Mouse (Mus musculus): ENCODE results near the gene Ss18l2. TPM values are rescaled to one million over a fixed set of nuclear protein-coding genes. Genes with fewer than 3 reads are reported as not detected.

The Ss18l2 gene
- polyA plus RNA-seq, 1 experiment from 2014 or later, result 89.3 TPM

DNA sequence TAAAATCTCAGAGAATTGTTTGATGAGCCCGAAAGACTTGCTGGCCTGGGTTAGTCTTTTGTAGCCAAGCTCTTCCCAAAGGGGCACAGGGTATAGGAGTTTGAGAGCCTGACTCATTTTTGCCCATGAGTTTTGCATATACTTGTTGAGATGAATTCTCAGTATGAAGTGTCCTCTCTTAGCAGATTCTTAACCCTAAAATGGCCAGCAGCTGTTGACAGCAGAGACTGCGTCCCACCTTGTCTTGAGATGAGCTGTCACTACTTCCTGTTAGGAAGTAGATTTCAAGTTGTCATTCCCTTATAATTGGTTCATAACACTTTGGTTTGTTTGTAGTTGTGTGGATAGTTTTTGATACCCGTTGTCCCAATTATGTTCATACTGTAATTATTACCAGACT is 31.0 kb downstream of the Ss18l2 start:
- 80% methylated on average over 3 of the region's 3 CpGs for WGBS (ENCODE audit: insufficient replicate concordance)
- no peaks in the 10 kb centered on the region for H3K9me3 ChIP-seq (replicated peaks)
- no peak for ATAC-seq
- no peaks in the 10 kb centered on the region for H3K4me1 ChIP-seq
- H3K27me3 ChIP-seq (replicated peaks), result no peaks in the 10 kb centered on the region
- no peak overlapping the region for H3K9ac ChIP-seq
- H3K4me2 ChIP-seq, result no peak overlapping the region
- peaks cover 73% of the 10 kb centered on the region for H3K36me3 ChIP-seq
- H3K27ac ChIP-seq, result no peak overlapping the region
- no peak overlapping the region for H3K4me3 ChIP-seq

DNA sequence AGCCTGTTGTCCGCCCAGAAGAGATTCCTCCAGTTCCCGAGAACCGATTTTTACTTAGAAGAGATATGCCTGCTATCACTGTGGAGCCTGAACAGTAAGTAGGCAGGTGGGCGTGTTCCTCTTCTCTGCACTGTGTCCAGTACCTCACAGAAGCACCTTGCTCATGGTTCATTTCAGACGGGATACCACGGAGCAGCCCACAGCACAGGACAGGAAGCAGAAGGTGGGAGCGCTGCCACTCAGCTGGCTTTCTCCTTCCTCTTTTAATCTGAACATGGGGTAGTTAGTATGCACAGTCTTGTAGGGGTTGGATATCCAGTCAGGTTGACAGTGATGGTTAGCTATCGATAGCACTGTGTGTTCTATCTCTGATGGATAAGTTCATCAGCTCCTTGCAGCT is 33.9 kb downstream of the Ss18l2 start:
- WGBS (ENCODE audit: insufficient replicate concordance), result 67% methylated on average over 8 of the region's 8 CpGs

DNA sequence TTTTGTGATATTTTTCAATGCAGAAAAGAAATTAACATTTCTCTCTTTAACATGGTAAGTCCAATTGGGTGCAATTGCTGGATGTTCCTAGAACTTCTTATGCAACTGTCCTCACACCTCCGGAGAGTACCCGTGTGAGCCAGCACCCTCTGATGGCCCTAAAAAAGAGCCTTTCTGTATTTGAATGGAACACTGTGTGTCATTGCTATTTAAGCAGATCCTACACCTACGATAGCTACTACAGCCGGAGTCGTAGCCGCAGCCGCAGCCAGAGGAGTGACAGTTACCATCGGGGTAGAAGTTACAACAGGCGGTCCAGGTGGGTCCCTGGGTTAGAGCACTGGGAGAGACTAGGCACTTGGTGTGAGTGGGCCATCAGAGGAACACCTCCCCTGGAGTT is 42.6 kb downstream of the Ss18l2 start:
- H3K4me3 ChIP-seq, result no peak overlapping the region
- peaks cover under 1% of the 10 kb centered on the region; the same call in 1 of the 2 replicates for H3K4me1 ChIP-seq
- no peak overlapping the region for H3K27ac ChIP-seq
- peaks cover 5% of the 10 kb centered on the region for H3K27me3 ChIP-seq (replicated peaks)
- no peaks in the 10 kb centered on the region for H3K9me3 ChIP-seq (replicated peaks)
- no peak for ATAC-seq
- H3K36me3 ChIP-seq, result peaks cover 90% of the 10 kb centered on the region
- WGBS (ENCODE audit: insufficient replicate concordance), result 93% methylated on average over 9 of the region's 9 CpGs
- H3K4me2 ChIP-seq, result no peak overlapping the region
- no peak overlapping the region for H3K9ac ChIP-seq

More for the DNA sequence above, 33.9 kb downstream of the Ss18l2 start:
- Histone ChIP-seq H3K4me1 (no peaks in the 10 kb centered on the region), H3K27ac (no peak overlapping the region), H3K9ac (no peak overlapping the region), H3K27me3 (replicated peaks) (no peaks in the 10 kb centered on the region), H3K4me2 (no peak overlapping the region), H3K9me3 (replicated peaks) (no peaks in the 10 kb centered on the region), H3K36me3 (peaks cover 90% of the 10 kb centered on the region), H3K4me3 (no peak overlapping the region)
- ATAC-seq, result no peak

DNA sequence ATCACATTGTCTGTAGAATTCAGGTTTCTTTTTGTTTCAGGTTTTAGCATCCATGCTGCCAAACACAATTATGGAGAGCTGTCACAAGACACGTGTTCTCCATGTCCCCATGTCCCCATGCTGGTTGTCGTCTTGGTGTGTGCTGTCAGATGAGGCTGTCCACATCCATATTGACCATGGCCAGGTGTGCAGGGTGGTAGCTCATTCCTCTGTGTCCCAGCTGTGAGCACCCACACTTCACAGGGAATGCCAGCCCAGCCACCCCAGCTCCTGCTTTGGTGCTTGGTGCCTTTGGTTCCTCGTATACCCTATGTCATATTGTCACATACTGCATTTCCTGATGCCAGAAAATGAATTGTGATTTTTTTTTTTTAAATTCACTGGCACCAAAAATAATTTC is 44.5 kb downstream of the Ss18l2 start:
- H3K9me3 ChIP-seq (replicated peaks), result no peaks in the 10 kb centered on the region
- peaks cover 23% of the 10 kb centered on the region for H3K27me3 ChIP-seq (replicated peaks)
- no peak overlapping the region for H3K4me3 ChIP-seq
- ATAC-seq, result no peak
- H3K9ac ChIP-seq, result no peak overlapping the region
- H3K36me3 ChIP-seq, result peaks cover 71% of the 10 kb centered on the region
- H3K27ac ChIP-seq, result no peak overlapping the region
- H3K4me1 ChIP-seq, result peaks cover 17% of the 10 kb centered on the region
- no peak overlapping the region for H3K4me2 ChIP-seq
- 84% methylated on average over 3 of the region's 3 CpGs for WGBS (ENCODE audit: insufficient replicate concordance)

DNA sequence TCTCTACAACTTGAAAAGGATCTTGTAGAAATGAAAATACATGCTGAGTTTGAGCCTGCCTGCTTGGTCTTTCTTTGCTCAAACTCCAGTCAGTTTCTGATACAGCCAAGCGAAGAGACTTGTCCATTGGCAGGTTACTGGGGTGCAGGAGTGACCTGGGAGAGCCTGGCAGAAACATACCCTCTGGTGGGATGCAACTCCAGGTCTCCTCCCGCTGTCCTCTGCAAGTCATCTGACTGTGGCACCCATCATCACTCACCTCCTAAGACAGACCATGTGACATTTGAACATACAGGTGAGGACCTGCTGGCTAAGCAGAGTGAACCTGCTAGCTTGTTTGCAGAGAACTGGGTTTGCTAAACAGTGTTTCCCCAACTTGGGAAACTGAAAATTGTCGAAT is 46.7 kb downstream of the Ss18l2 start:
- Histone ChIP-seq H3K4me2 (no peak overlapping the region), H3K36me3 (peaks cover 49% of the 10 kb centered on the region), H3K9me3 (replicated peaks) (no peaks in the 10 kb centered on the region), H3K27me3 (replicated peaks) (peaks cover 45% of the 10 kb centered on the region), H3K4me1 (peaks cover 30% of the 10 kb centered on the region), H3K4me3 (no peak overlapping the region), H3K9ac (no peak overlapping the region), H3K27ac (no peak overlapping the region)
- ATAC-seq, result no peak
- WGBS (ENCODE audit: insufficient replicate concordance), result 81% methylated on average over 3 of the region's 3 CpGs

DNA sequence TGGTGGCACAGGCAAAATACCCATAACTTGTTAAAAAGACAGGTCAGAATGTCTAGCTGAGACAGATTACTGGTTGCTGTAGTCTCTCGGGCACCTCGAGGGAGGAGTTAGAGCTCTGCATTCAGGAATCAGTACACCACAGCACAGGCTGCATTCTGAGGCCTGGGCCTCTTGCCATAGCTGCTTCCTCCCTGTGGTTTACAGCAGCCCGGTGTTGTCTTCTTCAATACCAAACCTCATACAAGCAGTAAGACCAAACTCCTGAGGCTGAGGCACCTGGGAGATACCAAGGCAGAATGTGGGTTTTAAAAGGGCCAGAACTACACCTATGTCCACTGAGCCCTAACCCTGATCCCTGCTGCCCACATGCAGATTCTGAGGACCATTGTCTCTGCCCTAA is 47.3 kb downstream of the Ss18l2 start:
- H3K4me1 ChIP-seq, result peaks cover 30% of the 10 kb centered on the region
- H3K4me3 ChIP-seq, result no peak overlapping the region
- peaks cover 51% of the 10 kb centered on the region for H3K27me3 ChIP-seq (replicated peaks)
- no peak overlapping the region for H3K4me2 ChIP-seq
- H3K36me3 ChIP-seq, result peaks cover 46% of the 10 kb centered on the region
- no peak overlapping the region for H3K27ac ChIP-seq
- no peaks in the 10 kb centered on the region for H3K9me3 ChIP-seq (replicated peaks)
- 30% methylated on average over 3 of the region's 3 CpGs for WGBS (ENCODE audit: insufficient replicate concordance)
- ATAC-seq, result no peak
- no peak overlapping the region for H3K9ac ChIP-seq

DNA sequence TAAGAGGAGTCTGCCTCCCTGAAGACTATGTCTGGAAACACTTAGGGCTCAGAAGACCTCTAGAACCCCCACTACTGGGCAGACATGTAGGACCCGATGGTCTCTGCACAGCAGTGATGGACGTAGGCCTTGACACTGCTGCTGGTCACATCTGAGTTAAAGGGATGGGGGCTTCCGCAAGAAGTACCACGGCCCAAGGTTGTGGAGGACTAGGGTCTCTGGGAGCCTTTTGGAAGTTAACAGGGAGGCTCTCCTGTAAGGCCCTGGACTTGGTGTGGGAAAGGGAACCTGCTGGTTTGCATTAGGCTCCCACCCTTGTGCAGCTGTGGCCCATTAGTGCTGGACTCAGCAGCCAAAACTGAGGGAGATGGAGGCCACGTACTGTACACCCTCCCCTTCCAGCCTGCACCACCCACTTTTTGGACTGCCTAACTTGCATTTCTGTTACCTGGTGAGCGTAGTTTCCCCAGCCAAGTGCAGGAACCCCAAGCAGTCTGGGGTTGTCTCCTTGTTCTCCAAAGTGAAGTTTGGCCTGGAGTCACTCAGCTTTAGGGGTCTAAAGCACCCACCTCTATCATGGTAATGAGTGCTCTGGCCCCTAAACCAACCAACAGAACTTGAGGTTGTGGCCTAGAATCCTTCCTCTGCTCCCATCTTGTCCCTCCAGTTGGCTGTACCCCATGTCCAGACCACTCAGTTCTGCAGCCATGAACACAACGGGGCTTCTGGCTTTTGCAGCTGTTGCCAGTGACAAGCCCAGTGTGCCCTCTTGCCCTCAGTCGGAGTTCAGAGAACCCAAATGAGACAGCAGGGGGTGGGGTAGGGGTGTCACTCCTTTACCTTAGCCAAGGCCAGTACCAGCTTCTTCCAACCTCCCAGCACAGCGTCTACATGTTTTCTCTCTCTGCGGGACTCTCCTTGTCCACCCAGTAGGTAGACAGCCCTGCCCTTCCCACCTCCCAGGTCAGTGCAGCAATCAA is 48.0 kb downstream of the Ss18l2 start:
- Histone ChIP-seq H3K4me3 (peak overlapping the region; percentile 61; the same call in 1 of the 2 replicates), H3K4me1 (peaks cover 30% of the 10 kb centered on the region), H3K9ac (no peak overlapping the region), H3K4me2 (peak overlapping the region; percentile 81), H3K27me3 (replicated peaks) (peaks cover 52% of the 10 kb centered on the region), H3K9me3 (replicated peaks) (no peaks in the 10 kb centered on the region), H3K36me3 (peaks cover 47% of the 10 kb centered on the region), H3K27ac (no peak overlapping the region)
- ATAC-seq, result no peak
- 57% methylated on average over 10 of the region's 10 CpGs for WGBS (ENCODE audit: insufficient replicate concordance)

DNA sequence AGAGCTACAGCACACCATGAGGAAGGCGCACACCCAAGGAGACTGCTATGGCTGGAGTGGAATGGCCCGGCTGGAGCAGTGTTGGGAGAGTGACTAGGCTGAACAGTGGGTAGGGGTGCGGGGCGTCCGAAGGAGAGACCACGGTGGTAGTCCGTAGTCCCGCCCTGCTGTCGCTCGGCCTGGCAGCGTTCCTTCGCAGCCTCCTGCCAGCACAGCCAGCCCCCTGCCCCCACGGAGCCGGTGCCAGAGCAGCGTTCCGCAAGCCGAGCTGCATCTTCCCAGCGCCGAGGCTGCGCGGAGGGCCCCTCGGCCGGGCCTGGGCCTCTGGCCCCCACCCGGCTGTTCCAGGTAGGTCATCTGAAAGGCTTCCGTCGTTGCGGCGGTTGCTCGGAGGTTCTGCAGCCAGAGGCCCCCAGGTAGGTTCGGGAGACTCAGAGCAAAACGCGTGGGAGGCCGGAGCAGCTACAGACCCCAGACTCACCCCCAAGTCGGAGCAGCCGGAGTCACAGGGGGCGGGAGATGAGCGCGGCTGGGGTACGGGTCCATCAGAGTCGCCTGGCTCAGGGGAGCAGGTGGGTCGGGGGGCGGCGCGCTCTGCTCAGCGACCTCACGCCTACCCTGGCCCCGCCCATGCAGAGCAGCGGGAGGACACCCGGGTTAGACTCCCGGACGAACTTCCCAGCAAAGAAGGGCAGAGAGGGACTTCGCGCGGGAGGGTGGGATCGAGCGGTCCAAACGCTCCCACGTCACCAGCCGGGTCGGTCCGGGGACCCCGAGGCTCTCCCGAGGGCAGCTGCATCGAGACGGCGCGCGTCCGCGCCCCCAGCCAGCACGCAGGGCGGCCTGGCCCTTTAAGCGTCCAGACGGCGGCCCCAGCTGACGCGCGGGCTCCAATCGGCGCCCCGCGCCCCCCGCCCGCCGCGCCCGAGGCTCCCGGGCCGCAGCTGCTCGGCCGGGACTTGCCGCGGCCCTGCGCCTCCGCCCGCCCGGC is 49.3 kb downstream of the Ss18l2 start, which contains the start of gene Zfp651:
TSS of gene Zfp651 (plus strand) at position 240 of the 991 bp plus-strand sequence.
- peak within 1 kb of the TSS; percentile 81 for H3K4me2 ChIP-seq
- H3K27me3 ChIP-seq (replicated peaks), result peaks cover 52% of the 10 kb centered on the region
- peak within 1 kb of the TSS; percentile 67 for H3K27ac ChIP-seq
- H3K4me1 ChIP-seq, result peaks cover 30% of the 10 kb centered on the region
- H3K4me3 ChIP-seq, result peak within 1 kb of the TSS; percentile 61
- no peaks in the 10 kb centered on the region for H3K9me3 ChIP-seq (replicated peaks)
- H3K9ac ChIP-seq, result peak within 1 kb of the TSS; percentile 64
- peak; percentile 54 for ATAC-seq
- H3K36me3 ChIP-seq, result peaks cover 39% of the 10 kb centered on the region
- under 1% methylated on average over 80 of the region's 97 CpGs for WGBS (ENCODE audit: insufficient replicate concordance)

DNA sequence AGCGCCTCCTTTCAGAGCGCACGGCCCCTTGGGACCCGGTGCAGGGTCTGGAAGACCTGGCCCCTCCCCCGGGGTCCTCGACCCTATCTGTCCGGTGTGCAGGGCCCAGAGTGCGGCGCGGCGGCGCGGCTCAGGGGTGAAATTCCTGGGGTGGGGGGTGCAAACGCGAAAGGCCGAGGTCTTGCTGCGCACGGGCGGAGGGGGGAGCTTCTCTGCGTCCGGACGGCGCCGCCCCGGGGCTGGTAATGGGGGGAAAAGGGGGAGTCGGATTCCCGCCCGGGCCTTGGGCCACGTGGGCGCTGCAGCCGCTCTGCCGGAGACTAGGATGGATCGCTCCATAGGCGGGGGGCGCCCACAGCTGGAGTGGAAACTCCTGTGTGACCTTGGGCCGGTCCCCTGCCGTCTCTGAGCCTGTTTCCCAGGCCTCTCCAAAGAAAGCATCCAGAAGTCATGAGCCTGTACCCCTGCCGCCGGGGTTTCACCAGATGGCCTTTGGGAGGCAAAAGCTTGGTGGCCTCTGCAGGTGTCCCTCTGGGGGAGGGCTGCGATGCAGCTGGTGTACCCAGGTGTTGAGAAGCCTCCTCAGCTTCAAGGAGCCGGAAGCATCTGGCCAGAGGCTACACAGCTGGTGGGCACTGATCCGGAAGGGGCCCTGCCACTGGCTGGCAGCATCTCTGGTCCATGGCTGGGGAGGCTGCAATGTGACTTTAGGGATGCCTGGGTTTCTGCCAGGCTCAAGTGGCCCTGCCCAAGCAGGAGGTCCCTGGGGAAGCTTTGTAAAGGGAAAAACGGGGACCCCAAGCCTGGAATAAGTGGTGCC is 50.4 kb downstream of the Ss18l2 start:
- Histone ChIP-seq H3K9me3 (replicated peaks) (no peaks in the 10 kb centered on the region), H3K9ac (peak overlapping the region; percentile 64), H3K4me2 (peak overlapping the region; percentile 81), H3K4me1 (peaks cover 30% of the 10 kb centered on the region), H3K27me3 (replicated peaks) (peaks cover 52% of the 10 kb centered on the region), H3K27ac (peak overlapping the region; percentile 67), H3K4me3 (peak overlapping the region; percentile 61), H3K36me3 (peaks cover 34% of the 10 kb centered on the region)
- ATAC-seq, result peak; percentile 33
- 3% methylated on average over 43 of the region's 43 CpGs for WGBS (ENCODE audit: insufficient replicate concordance)

DNA sequence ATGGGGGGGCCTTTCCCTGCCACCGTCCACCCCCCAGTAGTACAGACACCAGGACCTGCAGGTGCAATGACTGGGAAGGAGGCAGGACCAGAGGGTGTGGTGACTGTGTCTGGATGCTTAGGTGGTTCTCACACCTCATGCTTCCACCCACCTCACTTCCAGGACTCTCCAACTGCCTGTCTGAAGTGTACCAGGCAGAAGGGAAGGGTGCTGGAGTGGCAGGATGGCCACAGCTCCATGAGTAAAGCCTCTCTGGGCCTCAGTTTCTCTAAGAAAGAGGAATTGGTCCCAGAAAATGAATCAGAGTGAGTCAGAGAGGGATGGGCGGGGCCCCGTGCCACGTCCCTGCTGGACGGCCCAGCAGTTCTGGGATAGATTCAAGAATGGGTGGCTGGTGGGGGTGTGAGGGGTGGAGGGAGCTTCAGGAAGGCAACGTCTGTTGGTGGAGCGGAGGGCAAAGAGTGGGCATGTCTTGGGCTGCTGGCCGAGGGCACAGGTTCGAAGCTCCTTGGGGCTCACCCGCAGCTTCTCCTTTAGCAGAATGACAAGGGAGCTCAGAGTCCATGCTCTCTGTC is 51.0 kb downstream of the Ss18l2 start:
- H3K36me3 ChIP-seq, result peaks cover 27% of the 10 kb centered on the region
- H3K4me2 ChIP-seq, result peak overlapping the region; percentile 81
- WGBS (ENCODE audit: insufficient replicate concordance), result 58% methylated on average over 10 of the region's 10 CpGs
- no peak overlapping the region for H3K9ac ChIP-seq
- no peak overlapping the region for H3K27ac ChIP-seq
- peak overlapping the region; percentile 61; the same call in 1 of the 2 replicates for H3K4me3 ChIP-seq
- H3K9me3 ChIP-seq (replicated peaks), result no peaks in the 10 kb centered on the region
- ATAC-seq, result no peak
- H3K27me3 ChIP-seq (replicated peaks), result peaks cover 52% of the 10 kb centered on the region
- peaks cover 30% of the 10 kb centered on the region for H3K4me1 ChIP-seq

DNA sequence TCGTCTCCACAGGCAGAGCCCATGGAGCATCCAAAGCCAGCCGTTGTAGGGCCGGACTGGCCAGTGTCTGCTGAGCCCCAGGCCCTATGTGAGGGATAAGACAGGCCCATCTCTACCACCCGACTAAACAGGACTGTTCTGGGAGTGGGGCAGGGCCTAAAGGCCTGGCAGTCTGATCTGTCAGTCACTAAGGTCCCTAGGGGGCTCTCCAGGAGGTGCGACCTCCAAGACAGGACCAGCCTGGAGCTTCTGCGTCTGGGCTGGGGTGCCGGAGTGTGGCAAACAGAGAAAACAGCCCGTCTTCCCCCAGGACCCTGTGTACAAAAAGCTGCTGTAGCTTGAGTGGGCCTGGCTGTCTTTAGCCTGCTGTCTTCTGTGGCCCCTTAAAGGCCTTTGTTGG is 51.7 kb downstream of the Ss18l2 start:
- H3K36me3 ChIP-seq, result peaks cover 26% of the 10 kb centered on the region
- H3K9me3 ChIP-seq (replicated peaks), result no peaks in the 10 kb centered on the region
- no peak overlapping the region for H3K9ac ChIP-seq
- 65% methylated on average over 8 of the region's 8 CpGs for WGBS (ENCODE audit: insufficient replicate concordance)
- H3K27ac ChIP-seq, result no peak overlapping the region
- ATAC-seq, result no peak
- no peak overlapping the region for H3K4me3 ChIP-seq
- H3K4me1 ChIP-seq, result peaks cover 30% of the 10 kb centered on the region
- H3K4me2 ChIP-seq, result no peak overlapping the region
- peaks cover 52% of the 10 kb centered on the region for H3K27me3 ChIP-seq (replicated peaks)

Data from liver, embryonic 12.5 days (tissue).